Mouse (Mus musculus): Measurements from ENCODE around the gene Abhd14b.

GRCm38 (mm10) chr9:106501846-106502245 is 54.6 kb downstream of the Abhd14b start:
- TF ChIP-seq POLR2A (IDR thresholded peaks at IDR 0.05; ENCODE audit: borderline replicate concordance, low read depth, low read length), result no peak
- no peak for TF ChIP-seq CTCF (IDR thresholded peaks at IDR 0.05; ENCODE audit: low read depth, low read length)

Data from bone marrow macrophage, adult 2 months (primary cell).